Mouse (Mus musculus) 3T3-L1 (cell line): ENCODE data around the gene Polr3b.

Experiments used
- DNase-seq: peaks from one replicate; pipeline ENCODE4 v3.0.0-alpha.2; 2015; ENCODE audit warnings: low read depth, low spot score

Gene Polr3b

DNA sequence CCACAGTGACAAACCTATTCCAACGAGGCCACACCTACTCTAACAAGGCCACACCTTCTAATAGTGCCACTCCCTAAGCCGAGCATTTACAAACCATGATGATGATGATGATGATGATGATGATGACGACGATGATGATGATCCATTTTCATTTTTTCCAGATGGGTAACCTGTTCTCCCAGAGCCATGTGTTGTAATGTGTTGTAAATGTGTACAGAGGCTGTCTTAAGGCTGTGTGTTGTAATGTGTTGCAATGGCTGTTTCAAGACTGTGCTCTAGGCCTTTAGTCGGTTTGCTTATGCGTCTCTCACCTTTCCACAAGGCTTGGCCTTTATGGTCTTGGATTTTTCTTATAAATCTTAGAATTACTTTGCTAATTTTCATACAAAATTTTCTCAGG lies 40.0 kb downstream of the Polr3b start:
- DNase-seq = no peak

DNA sequence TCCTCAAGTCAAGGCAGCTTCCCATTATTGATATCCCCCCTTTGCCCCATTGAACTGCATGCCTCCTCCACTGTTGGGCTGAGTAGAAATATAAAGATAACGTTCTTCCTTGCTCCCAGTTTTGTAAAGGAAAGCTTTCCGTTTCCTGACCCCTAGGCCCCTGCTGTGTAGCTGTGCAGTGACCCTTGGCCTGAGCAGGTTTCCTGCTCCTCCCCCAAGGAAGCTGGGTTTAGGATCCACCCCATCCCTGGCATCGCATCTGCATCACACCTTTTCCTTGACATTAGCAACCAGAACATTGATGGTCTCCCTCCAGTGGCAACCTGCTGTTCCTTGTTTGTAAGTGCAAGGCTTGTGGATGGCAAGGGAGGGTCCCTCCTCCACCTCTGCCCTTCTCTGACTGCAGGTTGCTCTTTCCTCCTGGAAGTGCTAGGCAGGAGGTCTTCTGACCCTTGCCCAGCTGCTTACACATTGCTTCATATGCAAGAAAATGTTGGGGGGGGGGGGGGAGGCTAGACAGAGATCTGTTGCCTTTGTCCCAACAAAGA lies 43.7 kb downstream of the Polr3b start:
- DNase-seq = no peak

DNA sequence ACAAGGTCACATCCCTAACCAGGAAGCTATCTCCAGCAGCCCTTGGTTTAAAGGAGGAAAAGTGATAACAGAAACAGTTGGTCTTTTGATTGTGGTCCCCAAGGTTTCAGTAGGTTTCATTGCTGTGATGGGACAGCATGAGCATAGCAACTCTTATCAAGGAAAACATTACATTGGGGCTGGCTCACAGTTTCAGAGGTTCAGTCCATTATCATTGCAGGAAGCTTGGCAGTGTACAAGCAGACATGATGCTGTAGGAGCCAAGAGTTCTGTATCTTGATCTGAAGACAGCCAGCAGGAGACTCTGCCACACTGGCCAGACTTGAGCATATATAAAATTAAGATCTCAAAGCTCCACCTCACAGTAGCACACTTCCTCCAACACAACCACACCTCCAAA lies 53.6 kb downstream of the Polr3b start:
- no peak for DNase-seq

DNA sequence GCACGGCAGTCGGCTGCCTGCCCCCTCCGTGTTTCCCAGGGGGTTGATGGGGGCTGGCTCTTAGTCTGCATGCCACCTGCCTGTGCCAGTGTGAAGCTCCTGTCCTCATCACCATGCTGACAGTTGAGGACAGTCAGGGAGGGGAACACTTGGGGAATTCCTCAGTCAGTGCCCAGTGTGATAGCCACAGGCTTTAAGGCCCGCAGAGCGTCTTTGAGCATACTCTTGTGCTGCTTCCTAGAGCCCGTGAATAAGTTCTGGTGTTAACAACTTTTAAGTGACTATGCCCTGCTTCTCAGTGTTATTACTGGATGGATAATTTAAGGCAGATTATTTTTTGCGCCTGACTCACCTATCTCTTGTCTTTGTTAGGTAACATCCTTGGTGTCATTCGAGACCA lies 54.4 kb downstream of the Polr3b start:
- DNase-seq = no peak

DNA sequence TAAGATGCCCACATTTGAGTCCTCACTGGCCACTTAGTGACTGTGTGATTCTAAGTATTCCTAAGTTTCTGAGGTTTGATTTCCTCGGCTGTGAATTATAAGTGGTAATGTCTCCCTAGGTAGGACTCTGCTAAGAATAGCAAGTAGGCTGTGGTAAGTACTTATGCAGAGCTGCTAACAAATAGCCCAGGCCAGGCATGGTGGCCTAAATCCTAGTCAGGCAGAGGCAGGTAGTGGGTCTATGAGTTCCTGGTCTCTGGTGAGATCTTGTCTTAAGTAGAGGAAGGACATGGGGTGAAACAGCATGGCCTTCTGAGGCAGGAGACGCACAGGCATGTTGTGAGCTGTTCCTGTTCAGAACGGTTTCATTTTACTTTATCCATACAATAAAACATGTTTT lies 55.8 kb downstream of the Polr3b start:
- DNase-seq = no peak

DNA sequence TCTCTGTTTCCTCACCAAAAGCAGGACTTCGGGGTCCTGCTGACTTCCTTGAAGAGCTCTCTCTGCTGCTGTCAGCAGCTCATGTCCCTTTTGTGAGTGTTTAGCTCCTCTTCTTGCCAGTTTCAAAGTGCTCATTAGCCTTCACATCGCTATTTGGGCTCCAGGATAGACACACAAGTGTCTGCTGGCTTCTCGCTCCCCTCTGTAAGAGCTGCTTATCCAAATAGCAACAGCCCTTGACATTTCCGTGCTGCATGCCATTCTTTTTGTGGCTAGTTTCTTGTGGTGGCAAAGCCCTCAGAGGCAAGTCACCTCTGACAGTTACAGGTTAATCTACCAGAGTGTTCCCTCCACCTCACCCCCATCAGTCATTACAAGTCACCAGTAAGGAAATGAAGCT lies 56.3 kb downstream of the Polr3b start:
- no peak for DNase-seq

DNA sequence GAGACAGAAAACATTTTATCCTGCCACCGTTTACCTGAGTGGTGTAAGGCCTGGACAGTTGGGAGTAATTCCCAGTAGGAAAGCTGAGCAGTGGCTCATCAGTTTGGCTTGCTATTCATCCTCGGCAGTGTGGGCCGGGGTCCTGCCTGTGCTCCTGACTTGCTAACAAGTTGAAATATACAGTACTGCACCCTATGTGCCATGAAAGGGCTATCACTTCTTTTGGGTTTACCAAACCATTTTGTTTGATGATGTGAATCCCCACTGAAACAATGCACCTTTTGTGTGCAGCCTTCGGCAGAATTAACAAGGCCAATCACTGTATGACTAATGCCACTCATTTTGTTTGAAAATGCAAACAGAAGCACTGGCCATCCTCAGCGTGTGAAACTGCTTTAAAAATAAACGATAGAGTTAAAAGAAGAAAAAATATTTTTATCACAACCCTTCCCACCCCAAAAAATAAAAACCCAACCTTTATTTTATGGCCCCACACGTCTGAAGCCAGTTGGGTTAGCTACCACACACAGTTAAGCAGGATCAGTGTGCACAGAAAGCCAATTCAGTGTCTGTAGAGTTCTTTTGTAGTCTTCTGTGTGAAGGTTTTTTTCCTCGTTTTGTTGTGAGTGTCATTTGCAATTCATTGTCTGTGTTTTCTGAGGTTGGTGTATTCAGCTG lies 63.5 kb downstream of the Polr3b start:
- DNase-seq = no peak

DNA sequence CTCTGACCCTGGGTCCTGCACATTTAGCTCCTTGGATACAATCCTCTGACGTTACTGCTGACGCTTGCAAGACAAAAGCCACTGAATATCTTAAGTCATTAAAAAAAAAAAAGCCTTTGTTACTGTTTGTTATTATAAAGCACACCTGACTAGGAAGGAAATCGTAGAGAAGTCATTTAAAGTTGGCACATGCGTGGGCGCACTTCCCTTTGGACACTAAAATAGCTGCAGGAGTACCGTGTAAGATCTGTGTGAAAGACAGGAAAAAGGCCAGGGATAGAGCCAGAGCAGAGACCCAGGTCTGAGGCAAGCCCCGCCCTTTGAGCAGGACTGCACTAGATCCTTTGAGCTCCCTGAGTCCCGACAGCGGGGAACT lies 64.0 kb downstream of the Polr3b start:
- DNase-seq = no peak

DNA sequence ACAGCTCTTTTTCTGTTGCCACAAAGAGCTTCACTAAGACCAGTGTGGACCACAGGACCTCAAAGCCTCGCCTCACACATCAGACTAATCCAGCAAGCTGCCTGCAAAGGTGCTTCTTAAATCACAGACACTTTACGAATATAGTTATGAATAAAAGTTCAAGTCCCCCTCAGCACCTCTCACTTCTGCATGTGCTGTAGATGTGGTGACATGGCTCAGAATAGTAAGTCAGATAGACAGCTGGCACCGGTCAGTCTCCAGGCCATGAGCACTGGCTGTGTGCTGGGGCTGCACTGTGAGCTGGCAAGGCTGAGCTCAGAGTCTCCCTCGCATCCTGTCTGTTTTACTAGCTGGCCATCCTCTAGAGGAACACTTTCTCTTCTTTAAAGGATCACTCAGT lies 64.6 kb downstream of the Polr3b start:
- DNase-seq = no peak

DNA sequence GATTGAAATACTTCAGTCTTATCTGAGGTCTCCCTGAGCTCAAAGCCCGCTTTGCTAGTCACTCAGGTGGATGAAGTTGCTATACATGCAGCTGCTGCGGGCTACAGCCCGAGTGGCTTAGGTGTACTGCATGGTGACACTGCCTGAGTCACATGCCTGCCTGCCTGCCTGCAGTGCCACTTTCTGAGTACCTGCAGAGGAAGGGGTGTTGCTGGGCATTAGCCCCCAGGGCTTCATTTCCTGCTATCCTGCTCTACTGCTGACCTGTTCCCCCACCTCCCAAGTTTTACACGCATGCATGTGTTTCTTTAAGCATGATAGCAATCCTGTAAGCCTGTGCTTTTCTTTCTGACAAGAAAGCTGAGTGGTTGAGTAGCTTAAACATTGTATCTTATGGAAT lies 65.6 kb downstream of the Polr3b start:
- no peak for DNase-seq

DNA sequence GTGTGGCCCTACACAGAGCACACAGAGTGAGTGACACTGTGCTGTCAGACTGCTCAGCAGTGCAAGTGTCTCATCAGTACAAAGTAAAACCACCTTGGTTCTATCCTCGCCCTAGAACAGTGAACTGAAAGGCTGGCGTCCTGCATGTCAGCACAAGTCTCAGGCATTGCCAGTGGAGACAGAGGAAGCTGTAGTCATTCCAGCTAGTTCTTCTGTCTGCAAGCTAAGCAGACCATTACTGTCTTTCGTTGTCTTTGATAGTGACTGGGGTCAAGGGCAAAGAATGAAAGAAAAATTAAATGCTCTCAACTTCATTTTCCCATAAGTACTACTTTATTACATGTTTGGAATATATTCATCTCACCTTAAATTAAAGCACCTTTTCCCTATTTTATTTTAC lies 67.8 kb downstream of the Polr3b start:
- DNase-seq = no peak

DNA sequence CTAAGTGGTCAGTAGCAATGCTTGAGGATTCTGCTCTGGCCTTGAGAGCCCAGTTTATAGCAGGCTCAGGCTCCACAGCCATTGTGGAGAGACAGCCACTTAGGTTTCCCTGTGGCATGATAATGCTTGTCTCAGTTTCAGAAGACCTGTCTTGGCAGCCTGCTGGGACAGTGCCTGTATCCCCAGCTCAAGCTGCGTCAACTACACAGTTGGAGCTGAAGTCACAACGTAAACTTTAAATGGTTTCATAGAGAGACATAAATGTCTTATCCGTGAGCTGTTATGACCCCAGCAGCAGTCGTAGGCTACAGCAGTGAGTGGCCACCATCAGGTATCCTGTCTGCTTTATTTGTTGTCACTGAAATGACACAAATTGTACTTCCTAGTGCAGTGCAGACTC lies 68.7 kb downstream of the Polr3b start:
- DNase-seq = no peak

DNA sequence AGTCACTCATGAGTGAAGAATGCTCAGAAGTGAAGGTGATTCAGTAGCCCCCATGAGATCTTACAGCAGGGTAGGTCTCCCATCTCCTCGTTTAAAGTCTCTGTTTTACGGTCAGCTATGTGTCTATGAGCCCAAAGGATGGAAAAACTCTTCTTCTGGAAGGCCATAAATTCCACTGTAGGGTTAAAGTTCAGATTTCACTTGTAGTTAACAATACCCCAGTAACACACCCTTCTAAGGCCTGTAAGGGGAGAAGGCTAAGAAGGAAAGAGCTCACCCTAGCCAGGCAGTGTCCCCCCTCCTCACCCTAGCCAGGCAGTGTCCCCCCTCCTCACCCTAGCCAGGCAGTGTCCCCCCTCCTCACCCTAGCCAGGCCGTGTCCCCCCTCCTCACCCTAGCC lies 69.6 kb downstream of the Polr3b start:
- DNase-seq = no peak

DNA sequence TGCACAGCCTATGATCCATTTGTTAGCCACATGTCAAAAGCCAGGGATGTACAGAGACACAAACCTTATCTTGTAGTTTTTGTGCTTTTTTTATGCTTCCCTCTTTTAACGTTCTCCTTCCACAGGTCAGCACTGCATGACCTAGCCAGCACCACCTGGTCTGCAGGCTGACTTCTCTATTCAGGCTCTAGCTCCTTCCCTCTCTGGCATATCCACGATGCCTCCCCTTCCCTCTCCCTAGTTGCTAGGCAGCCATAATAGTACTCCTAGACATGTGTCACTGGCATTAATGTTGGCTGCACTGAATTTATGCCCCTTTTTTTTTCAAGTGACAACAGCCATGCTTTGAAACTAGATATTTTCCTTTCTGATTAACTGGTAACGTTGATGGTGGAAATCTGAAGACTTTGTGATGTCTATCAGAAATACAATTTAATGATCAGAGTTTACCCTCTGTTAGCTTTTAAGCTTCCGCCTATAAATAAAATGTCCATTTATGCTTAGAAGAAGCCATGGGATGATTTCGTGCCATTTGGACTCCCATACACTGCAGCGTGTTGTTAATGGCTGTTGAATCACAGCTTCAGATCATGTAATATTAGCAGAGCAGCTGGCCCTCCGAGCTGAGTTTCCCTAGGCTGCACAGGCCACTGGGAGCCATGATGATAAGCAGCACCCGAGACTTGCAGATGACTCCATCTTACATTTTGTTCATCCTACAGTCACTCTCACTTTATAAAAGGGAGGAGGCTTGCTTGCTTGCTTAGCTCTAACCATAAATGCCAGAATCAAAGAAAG lies 71.9 kb downstream of the Polr3b start:
- no peak for DNase-seq

DNA sequence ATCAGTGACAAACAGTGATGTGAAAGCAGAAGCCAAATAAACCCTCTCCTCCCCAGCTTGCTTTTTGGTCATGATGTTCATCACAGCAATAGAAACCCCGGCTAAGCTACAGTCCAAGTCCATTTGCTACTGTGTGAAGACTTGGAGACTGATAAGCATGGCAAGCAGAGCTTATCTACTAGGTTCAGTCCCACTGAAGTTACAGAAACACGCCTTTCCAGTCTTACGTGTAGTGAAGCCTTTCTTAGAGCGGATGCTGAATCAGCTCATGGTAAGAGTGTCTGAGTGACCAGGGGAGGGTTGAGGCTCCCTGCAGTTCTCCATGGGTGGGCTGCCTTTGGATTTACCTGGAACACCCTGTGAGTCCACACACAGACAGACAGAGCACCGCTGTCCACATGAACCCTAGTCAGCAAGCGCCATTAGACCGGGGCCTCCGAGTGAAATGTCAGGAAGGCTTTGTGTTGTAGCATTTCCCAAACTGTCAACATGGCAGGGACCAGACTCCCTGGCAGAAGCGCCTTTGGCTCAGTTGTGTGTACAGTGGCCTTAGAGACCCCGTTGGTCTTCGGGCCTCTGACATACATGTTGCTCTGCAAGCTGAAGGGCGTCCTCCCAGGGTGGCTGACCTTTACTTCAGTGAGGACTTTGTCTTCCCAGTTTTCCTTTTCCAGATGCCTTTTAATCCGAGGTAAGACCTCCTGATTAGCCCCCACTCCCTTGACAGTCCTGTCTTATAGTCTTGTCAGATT lies 78.3 kb downstream of the Polr3b start:
- no peak for DNase-seq

DNA sequence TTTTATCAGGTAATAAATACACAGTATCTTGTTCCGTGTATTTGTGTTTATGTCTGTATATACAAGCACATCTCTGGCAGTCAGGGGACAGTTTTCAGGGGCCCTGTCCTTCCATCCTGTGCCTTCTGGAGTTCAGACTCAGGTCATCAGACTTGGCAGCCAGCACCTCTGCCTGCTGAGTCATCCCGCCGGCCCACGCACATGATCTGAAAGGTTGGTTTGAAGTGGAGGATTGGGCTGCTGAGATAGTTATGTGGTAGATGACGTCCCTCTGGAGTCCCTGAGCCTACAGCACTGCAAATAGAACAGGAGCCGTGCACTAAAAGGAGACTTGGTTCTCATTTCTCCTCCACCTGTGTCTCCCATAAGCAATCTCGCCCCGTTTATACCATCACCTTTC lies 79.0 kb downstream of the Polr3b start:
- DNase-seq = peak; percentile 91

DNA sequence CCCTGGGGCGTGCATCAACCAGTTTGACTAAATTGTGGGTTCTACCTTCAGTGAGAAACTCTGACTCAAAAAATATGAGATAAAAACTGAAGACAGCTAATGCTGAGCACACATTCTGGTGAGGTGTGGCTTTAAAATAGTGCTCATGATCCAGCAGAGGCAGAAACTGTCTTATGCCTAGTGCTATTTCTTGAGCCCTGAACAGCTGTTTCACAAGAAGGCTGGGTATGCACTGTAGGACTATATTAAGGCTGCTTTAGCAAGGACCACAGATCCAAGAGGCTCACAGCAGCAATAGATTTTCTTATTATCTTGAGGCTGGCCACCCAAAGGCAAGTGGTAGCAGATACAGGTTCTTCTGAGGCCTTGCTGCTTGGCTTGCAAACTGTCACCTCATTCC lies 80.0 kb downstream of the Polr3b start:
- DNase-seq = no peak

DNA sequence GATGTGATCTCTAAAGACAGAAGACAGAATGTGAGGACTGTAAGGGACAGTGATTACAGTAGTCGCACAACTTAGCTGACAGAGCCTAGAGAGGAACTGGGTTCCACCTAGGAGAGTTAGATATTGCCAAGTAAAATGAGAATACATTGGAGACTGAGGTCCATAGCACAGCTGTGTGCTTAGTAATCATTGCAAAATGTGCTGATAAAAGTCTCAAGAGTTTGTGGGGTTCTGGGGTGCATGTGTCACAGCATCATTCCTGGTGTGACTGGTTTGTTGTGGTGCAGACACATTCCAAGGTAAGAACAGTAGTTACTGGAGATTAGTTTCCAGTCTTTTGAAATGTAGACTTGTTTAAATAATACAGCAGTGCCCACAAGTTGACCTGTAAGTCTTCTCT lies 82.5 kb downstream of the Polr3b start:
- DNase-seq = no peak

DNA sequence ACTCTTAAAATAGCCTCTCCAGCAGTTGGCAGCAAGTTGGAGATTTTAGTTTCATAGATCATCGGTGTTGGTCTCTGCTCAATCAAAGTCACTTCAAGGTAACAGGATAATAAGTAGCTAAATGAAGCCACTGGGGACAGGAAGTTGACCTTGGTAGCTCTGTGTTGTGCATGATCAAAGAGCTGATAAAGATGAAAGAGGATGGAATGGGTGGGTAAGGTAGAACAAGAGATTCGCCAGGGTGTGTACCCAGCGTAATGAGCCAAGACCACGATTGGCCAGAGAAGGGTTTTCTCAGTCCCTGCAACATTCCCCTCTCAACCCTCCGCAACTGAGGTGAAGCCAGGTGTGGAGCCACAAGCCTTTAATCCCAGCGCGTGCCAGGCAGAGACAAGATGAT lies 83.1 kb downstream of the Polr3b start:
- DNase-seq = no peak

DNA sequence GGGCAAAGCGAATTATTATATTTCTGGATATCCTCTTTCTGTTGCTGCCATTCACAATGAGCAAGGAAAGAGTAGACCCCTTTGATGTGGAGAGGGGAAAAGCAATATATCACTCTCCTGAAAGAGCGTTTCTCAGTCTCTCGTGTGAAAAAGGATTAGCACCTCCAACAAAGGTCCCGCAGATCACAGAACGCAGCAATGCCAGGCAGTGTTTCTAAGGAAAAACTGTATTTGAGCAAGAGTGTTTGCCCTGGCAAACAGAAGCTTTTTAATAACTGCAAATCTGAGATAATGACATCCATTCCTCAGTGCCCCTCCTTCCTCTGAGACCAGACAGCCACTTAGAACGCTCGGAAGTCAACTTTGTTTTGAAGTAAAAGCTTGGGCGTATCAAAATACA lies 84.5 kb downstream of the Polr3b start:
- DNase-seq = no peak

DNA sequence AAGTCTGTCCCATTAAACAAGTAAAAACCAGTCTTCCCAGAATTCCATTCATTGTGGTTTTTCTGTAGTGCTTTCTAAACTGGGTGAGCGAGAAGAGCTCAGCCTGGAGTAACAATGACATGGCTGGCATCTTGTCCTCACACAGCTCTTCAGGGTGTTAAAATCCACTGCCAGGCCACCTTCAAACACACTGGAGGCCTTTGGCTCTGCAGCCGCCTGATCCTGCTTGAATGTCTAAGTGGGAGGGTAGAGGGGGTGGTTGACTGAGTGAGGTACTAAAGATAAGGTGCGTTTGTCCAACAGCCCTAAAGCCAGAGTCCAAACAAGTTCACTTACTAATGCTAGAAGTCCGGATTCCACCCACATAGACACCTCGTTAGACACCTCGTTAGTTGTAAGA lies 85.1 kb downstream of the Polr3b start:
- no peak for DNase-seq

DNA sequence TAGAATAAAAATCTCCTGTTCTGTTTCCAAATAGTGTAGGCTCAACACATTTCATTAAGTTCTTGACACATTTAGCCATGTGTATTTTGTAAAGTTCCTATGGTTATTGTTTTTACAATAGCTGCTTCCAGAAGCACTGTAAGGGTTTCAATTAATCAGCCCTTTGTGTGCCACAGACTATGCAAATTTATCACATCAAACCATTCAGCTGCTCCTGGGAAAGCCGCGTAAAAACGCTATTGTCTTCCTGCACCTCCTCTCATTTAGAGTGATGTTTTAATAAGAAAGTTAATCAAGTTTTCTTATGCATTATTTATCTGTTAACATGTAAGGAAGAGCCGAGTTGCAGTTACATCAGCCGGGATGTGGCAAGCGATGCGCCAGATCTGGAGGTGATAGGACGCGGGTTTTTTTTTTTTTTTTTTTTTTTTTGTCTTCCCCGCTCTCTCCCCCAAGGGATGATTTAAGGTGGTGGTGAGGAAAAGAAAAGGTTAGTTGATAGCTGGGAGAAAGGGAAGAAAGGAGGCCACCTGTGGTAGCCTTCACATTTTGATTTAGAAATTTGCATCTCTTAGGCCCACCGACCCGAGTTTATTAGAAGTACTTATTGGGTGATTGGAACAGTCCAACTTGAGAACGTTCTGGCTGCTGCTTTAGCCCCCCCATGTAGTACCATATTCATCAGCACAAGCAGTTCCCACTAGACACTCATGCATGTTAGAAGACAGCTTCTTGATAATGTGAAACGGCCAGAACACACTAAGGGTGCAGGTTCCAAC lies 85.8 kb downstream of the Polr3b start:
- DNase-seq = no peak
